17 mouse cellular contexts compared by ENCODE assay signal in genomic region chr3:102055878-102056277, GRCm38 (mm10). TPM values are rescaled to one million over a fixed set of nuclear protein-coding genes. Genes with fewer than 3 reads are reported as not detected.
DNase-seq lines count a peak whose midpoint lies in the region; ATAC-seq lines count a peak whose summit lies in the region.
"Had no signal": no experiment of that assay in that cellular context is flagged by ENCODE, and none has a peak within 500 bp of the region (broad histone marks: within the 10 kb centered on the region; RNA-seq: fewer than 3 reads in every experiment).

No protein-coding gene starts in this region.

- peak; percentile 56 for DNase-seq in hindbrain, embryonic 10.5 days (ENCODE audit: low spot score)
- DNase-seq in embryo, embryonic 10 days (ENCODE audit: low spot score) = peak; percentile 55
- DNase-seq in adrenal gland, postnatal 25 days = no peak
- DNase-seq: B cell, adult 2 months; gastrocnemius, postnatal 14 days; kidney, adult 2 months; liver, postnatal 0 days; thymus, postnatal 25 days had no signal

- H3K27me3 ChIP-seq in hindbrain, embryonic 10.5 days (ENCODE audit: insufficient read depth, poor library complexity, severe bottlenecking) = no peaks in the 10 kb centered on the region
- no peaks in the 10 kb centered on the region for H3K27me3 ChIP-seq in hindbrain, embryonic 16.5 days (replicated peaks; ENCODE audit: control insufficient read depth, insufficient read depth, low read length)
- H3K27me3 ChIP-seq in hindbrain, embryonic 13.5 days = no peaks in the 10 kb centered on the region
- H3K27me3 ChIP-seq in neural tube, embryonic 14.5 days (ENCODE audit: control insufficient read depth, insufficient read depth, low read length) = no peaks in the 10 kb centered on the region

- H3K9me3 ChIP-seq in hindbrain, embryonic 10.5 days = 0 out of 2 replicates have a peak, but pooled peaks cover 2% of the 10 kb centered on the region
- H3K9me3 ChIP-seq in hindbrain, embryonic 16.5 days (ENCODE audit: control insufficient read depth, low read length) = no peaks in the 10 kb centered on the region
- no peaks in the 10 kb centered on the region for H3K9me3 ChIP-seq in hindbrain, embryonic 13.5 days
- H3K9me3 ChIP-seq in neural tube, embryonic 14.5 days (ENCODE audit: control insufficient read depth, low read length) = no peaks in the 10 kb centered on the region
- H3K9me3 ChIP-seq: heart, embryonic 10.5 days had no signal

- H3K27ac ChIP-seq in hindbrain, embryonic 10.5 days = peak overlapping the region; percentile 81
- no peak overlapping the region for H3K27ac ChIP-seq in hindbrain, embryonic 16.5 days (ENCODE audit: low read depth, low read length)
- peak overlapping the region; percentile 82 for H3K27ac ChIP-seq in hindbrain, embryonic 13.5 days
- 0 out of 2 replicates have a peak overlapping the region, but pooled peaks have one; percentile 23 for H3K27ac ChIP-seq in neural tube, embryonic 14.5 days (ENCODE audit: low read depth, low read length)
- H3K27ac ChIP-seq: stomach, postnatal 0 days had no signal

- H3K4me1 ChIP-seq in hindbrain, embryonic 10.5 days (replicated peaks) = peaks cover 54% of the 10 kb centered on the region
- no peaks in the 10 kb centered on the region for H3K4me1 ChIP-seq in hindbrain, embryonic 16.5 days (ENCODE audit: control insufficient read depth, insufficient read depth, low read depth, low read length)
- H3K4me1 ChIP-seq in hindbrain, embryonic 13.5 days (replicated peaks) = peaks cover 29% of the 10 kb centered on the region
- H3K4me1 ChIP-seq in neural tube, embryonic 14.5 days (ENCODE audit: control insufficient read depth, insufficient read depth, low read length) = no peaks in the 10 kb centered on the region

- ATAC-seq in hindbrain, embryonic 16.5 days = no peak
- no peak for ATAC-seq in hindbrain, embryonic 13.5 days (ENCODE audit: low FRiP score)
- ATAC-seq in neural tube, embryonic 14.5 days (ENCODE audit: low read depth) = no peak
- ATAC-seq in CD4-positive, CD25-positive, alpha-beta regulatory T cell, adult 4 months = no peak
- ATAC-seq: liver, postnatal 0 days had no signal

- no peak overlapping the region for H3K9ac ChIP-seq in hindbrain, embryonic 16.5 days (ENCODE audit: low read depth, low read length)
- no peak overlapping the region for H3K9ac ChIP-seq in hindbrain, embryonic 13.5 days
- H3K9ac ChIP-seq in neural tube, embryonic 14.5 days (replicated peaks; ENCODE audit: low read depth, low read length) = no peak overlapping the region
- H3K9ac ChIP-seq: liver, postnatal 0 days had no signal

- no peak overlapping the region for H3K4me3 ChIP-seq in hindbrain, embryonic 10.5 days
- H3K4me3 ChIP-seq in hindbrain, embryonic 16.5 days (ENCODE audit: low read length) = no peak overlapping the region
- H3K4me3 ChIP-seq in hindbrain, embryonic 13.5 days = no peak overlapping the region
- H3K4me3 ChIP-seq in neural tube, embryonic 14.5 days (ENCODE audit: low read depth, low read length) = no peak overlapping the region
- H3K4me3 ChIP-seq: heart, embryonic 10.5 days had no signal

- WGBS in hindbrain, embryonic 10.5 days = 4% methylated on average over 4 of the region's 4 CpGs
- 11% methylated on average over 4 of the region's 4 CpGs for WGBS in hindbrain, embryonic 16.5 days
- WGBS in hindbrain, embryonic 13.5 days = 6% methylated on average over 4 of the region's 4 CpGs
- WGBS in neural tube, embryonic 14.5 days = 7% methylated on average over 4 of the region's 4 CpGs

- no peaks in the 10 kb centered on the region for H3K36me3 ChIP-seq in hindbrain, embryonic 10.5 days
- no peaks in the 10 kb centered on the region for H3K36me3 ChIP-seq in hindbrain, embryonic 16.5 days (ENCODE audit: control insufficient read depth, insufficient read depth, low read length)
- no peaks in the 10 kb centered on the region for H3K36me3 ChIP-seq in hindbrain, embryonic 13.5 days
- no peaks in the 10 kb centered on the region for H3K36me3 ChIP-seq in neural tube, embryonic 14.5 days (ENCODE audit: control insufficient read depth, insufficient read depth, low read length)
- H3K36me3 ChIP-seq: heart, embryonic 10.5 days had no signal

- no peak overlapping the region for H3K4me2 ChIP-seq in hindbrain, embryonic 16.5 days (ENCODE audit: low read length)
- no peak overlapping the region for H3K4me2 ChIP-seq in hindbrain, embryonic 13.5 days
- no peak overlapping the region for H3K4me2 ChIP-seq in neural tube, embryonic 14.5 days (ENCODE audit: low read depth, low read length)

RNA-seq across cellular contexts. Expression of gene Casq2, which starts 30.3 kb away (rescaled TPM):
- 0.08 and 0.25 TPM in 2 replicates for polyA plus RNA-seq in hindbrain, embryonic 10.5 days (2016; fragmentation: Nextera tagmentation; extraction: Ambion mirVana)
- polyA plus RNA-seq in hindbrain, embryonic 16.5 days (2015; fragmentation: Nextera tagmentation; extraction: Ambion mirVana) = 0.76 and 6.6 TPM in 2 replicates
- polyA plus RNA-seq in hindbrain, embryonic 13.5 days (2015; fragmentation: Nextera tagmentation; extraction: Ambion mirVana) = 0.97 and 1.1 TPM in 2 replicates
- 0.67 and 0.75 TPM in 2 replicates for polyA plus RNA-seq in neural tube, embryonic 14.5 days (2014; fragmentation: Nextera tagmentation; extraction: Ambion mirVana)
- not detected for polyA plus RNA-seq in CD4-positive, CD25-positive, alpha-beta regulatory T cell, adult 4 months (2017; shearing (Covaris generic))
- 0.46 TPM in 1 of 2 replicates, not detected in the other for total RNA-seq in adrenal gland, postnatal 25 days (2021)
- total RNA-seq: hematopoietic stem cell, adult 5-6 weeks; MEL had no signal

RNA-seq across cellular contexts. Expression of gene Nhlh2, which starts 46.0 kb away (rescaled TPM):
- polyA plus RNA-seq in hindbrain, embryonic 10.5 days (2016; fragmentation: Nextera tagmentation; extraction: Ambion mirVana) = 64.1 and 152 TPM in 2 replicates
- polyA plus RNA-seq in hindbrain, embryonic 16.5 days (2015; fragmentation: Nextera tagmentation; extraction: Ambion mirVana) = 25.6 and 32.3 TPM in 2 replicates
- 80.8 and 99.8 TPM in 2 replicates for polyA plus RNA-seq in hindbrain, embryonic 13.5 days (2015; fragmentation: Nextera tagmentation; extraction: Ambion mirVana)
- 20.8 and 33.7 TPM in 2 replicates for polyA plus RNA-seq in neural tube, embryonic 14.5 days (2014; fragmentation: Nextera tagmentation; extraction: Ambion mirVana)
- polyA plus RNA-seq in CD4-positive, CD25-positive, alpha-beta regulatory T cell, adult 4 months (2017; shearing (Covaris generic)) = not detected
- total RNA-seq in adrenal gland, postnatal 25 days (2021) = not detected in 2 replicates
- total RNA-seq: gastrocnemius, postnatal 14 days; hematopoietic stem cell, adult 5-6 weeks; MEL had no signal
- polyA plus RNA-seq: kidney, adult 2 months; liver, postnatal 0 days; spleen, adult 2 months; stomach, postnatal 0 days had no signal

Comparison
In these comparisons a context has a peak if more than half of its experiments do, and no peak if none do; other contexts are left out.
1. RNA of gene Nhlh2, which starts 46.0 kb away (polyA plus RNA-seq): 64.1 to 152 TPM in hindbrain, embryonic 10.5 days, 80.8 to 99.8 TPM in hindbrain, embryonic 13.5 days, 25.6 to 32.3 TPM in hindbrain, embryonic 16.5 days and 20.8 to 33.7 TPM in neural tube, embryonic 14.5 days; not detected in CD4-positive, CD25-positive, alpha-beta regulatory T cell, adult 4 months; every median in the first group is over 10 times any median in the second.